Mouse (Mus musculus) thymus, postnatal 4 days (tissue): ENCODE data around the gene Gm45799.

Experiments
- DNase-seq: peaks from one replicate; pipeline ENCODE4 v3.0.0; 2021

The Gm45799 gene

GRCm38 (mm10) chr7:105640233-105640893 lies at the start of gene Gm45799, which contains the start of gene Arfip2:
Gene Gm45799, plus strand, starts transcription at chr7:105640552.
Gene Arfip2, minus strand, starts transcription at chr7:105640416.
- peak; percentile 95 for DNase-seq

GRCm38 (mm10) chr7:105602860-105603623 lies 37.3 kb upstream of the Gm45799 start:
- peak; percentile 71 for DNase-seq

GRCm38 (mm10) chr7:105608467-105608866 lies 31.9 kb upstream of the Gm45799 start:
- no peak for DNase-seq

GRCm38 (mm10) chr7:105611767-105612166 lies 28.6 kb upstream of the Gm45799 start:
- no peak for DNase-seq

- no peak for DNase-seq
Observed at GRCm38 (mm10) chr7:105614400-105614799, 26.0 kb upstream of the Gm45799 start.

GRCm38 (mm10) chr7:105615720-105616119 lies 24.6 kb upstream of the Gm45799 start:
- no peak for DNase-seq

GRCm38 (mm10) chr7:105616561-105616960 lies 23.8 kb upstream of the Gm45799 start:
- no peak for DNase-seq

GRCm38 (mm10) chr7:105617810-105618209 lies 22.5 kb upstream of the Gm45799 start:
- DNase-seq: no peak

- no peak for DNase-seq
Observed at GRCm38 (mm10) chr7:105619701-105620100, 20.7 kb upstream of the Gm45799 start.

- no peak for DNase-seq
Observed at GRCm38 (mm10) chr7:105621053-105621452, 19.3 kb upstream of the Gm45799 start.

GRCm38 (mm10) chr7:105621646-105622292 lies 18.6 kb upstream of the Gm45799 start:
- DNase-seq: no peak

GRCm38 (mm10) chr7:105625397-105625796 lies 15.0 kb upstream of the Gm45799 start:
- DNase-seq: no peak

GRCm38 (mm10) chr7:105628633-105629032 lies 11.7 kb upstream of the Gm45799 start:
- DNase-seq: no peak

- no peak for DNase-seq
Observed at GRCm38 (mm10) chr7:105632551-105632972, 7.8 kb upstream of the Gm45799 start.

GRCm38 (mm10) chr7:105633127-105633800 lies 7.1 kb upstream of the Gm45799 start, which contains the start of gene Trim3:
Gene Trim3, minus strand, starts transcription at chr7:105633571.
- peak; percentile 90 for DNase-seq

- DNase-seq: no peak
Observed at GRCm38 (mm10) chr7:105633801-105634135, 6.6 kb upstream of the Gm45799 start.

- no peak for DNase-seq
Observed at GRCm38 (mm10) chr7:105634272-105634920, 6.0 kb upstream of the Gm45799 start.

- DNase-seq: no peak
Observed at GRCm38 (mm10) chr7:105635726-105636125, 4.6 kb upstream of the Gm45799 start.

GRCm38 (mm10) chr7:105638776-105639175 lies 1.6 kb upstream of the Gm45799 start:
- DNase-seq: no peak

- DNase-seq: no peak
Observed at GRCm38 (mm10) chr7:105639304-105639703, 1.0 kb upstream of the Gm45799 start.

- no peak for DNase-seq
Observed at GRCm38 (mm10) chr7:105639756-105640155, 596 bp upstream of the Gm45799 start, which contains the start of gene Timm10b. Gene Timm10b, plus strand, starts transcription at chr7:105640056.

- peak; percentile 58 for DNase-seq
Observed at GRCm38 (mm10) chr7:105640894-105641255, 523 bp downstream of the Gm45799 start.

GRCm38 (mm10) chr7:105641936-105642335 lies 1.6 kb downstream of the Gm45799 start:
- no peak for DNase-seq
